Mouse (Mus musculus): ENCODE measurements around the gene Peli2. TPM values are rescaled to one million over a fixed set of nuclear protein-coding genes. Genes with fewer than 3 reads are reported as not detected.
A peak's percentile ranks its signal among the peaks of the same experiment; 100 is the strongest.

Gene Peli2
- total and polyA plus RNA-seq, 3 experiments = 10.1 to 20.3 (median 17.2) TPM

DNA sequence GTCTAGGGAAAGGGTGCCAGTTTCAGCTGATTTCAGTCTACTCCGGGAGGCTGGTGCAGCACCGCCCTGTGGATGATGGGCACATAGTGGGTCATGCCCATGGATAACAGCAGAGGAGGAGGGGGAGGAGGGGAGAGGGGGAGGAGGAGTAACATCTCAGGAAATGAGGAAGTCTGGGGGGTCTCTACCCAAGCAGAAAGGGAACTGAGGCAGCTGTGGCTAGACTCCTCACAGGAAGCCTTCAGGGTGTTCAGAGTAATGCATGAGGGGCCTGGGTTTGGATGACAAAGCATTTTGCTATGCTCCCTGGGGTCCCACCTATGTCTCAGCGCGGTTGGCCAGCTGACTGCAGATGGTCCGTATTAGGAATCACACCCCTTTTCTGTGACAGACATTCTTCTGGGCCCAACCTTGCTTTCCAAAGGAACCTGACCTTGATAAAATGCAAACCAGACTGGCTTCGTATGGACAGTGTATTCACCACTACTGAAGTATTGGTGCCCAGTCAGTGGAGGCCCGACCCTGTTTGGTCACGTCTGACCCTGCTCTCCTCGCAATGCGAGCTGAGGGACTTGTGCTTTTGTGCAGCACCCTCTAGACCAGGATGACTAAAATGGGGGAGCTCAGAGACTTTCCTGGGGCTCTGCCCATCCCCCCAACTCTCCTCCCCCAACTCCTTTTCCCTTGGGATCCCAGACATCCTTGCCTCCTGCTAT, 182.0 kb downstream of the Peli2 start:
- Histone ChIP-seq H3K4me3 (no peak overlapping the region), H3K79me2 (replicated peaks; ENCODE audit: control insufficient read depth, insufficient read depth, low read length) (no peaks in the 10 kb centered on the region), H3K27me3 (ENCODE audit: control insufficient read depth, insufficient read depth, low read length) (no peaks in the 10 kb centered on the region), H3K36me3 (ENCODE audit: control insufficient read depth, insufficient read depth, low read length) (no peaks in the 10 kb centered on the region), H3K4me1 (ENCODE audit: control insufficient read depth, insufficient read depth, low read length) (peaks cover 2% of the 10 kb centered on the region; the same call in 1 of the 2 replicates), H3K27ac (peak overlapping the region; percentile 49), H3K9ac (ENCODE audit: low read depth, low read length) (no peak overlapping the region)
- intact Hi-C loops (cut with DNase I) = no loop called here
- DNase-seq = no peak
- TF ChIP-seq CTCF (IDR thresholded peaks at IDR 0.05) (no peak), EP300 (IDR thresholded peaks at IDR 0.05; ENCODE audit: insufficient read depth, low read depth, low read length) (no peak), POLR2A (IDR thresholded peaks at IDR 0.05; ENCODE audit: insufficient read depth, low read depth, low read length) (no peak)
- WGBS = 59% methylated on average over 10 of the region's 10 CpGs

- DNase-seq = peak in 1 of 2 experiments; percentile 30
- H3K79me2 ChIP-seq (replicated peaks; ENCODE audit: control insufficient read depth, insufficient read depth, low read length) = no peaks in the 10 kb centered on the region
- intact Hi-C loops (cut with DNase I) = no loop called here
- 18% methylated on average over 6 of the region's 6 CpGs for WGBS
- H3K27me3 ChIP-seq (ENCODE audit: control insufficient read depth, insufficient read depth, low read length) = no peaks in the 10 kb centered on the region
- peaks cover 2% of the 10 kb centered on the region; the same call in 1 of the 2 replicates for H3K4me1 ChIP-seq (ENCODE audit: control insufficient read depth, insufficient read depth, low read length)
- no peak for TF ChIP-seq CTCF (IDR thresholded peaks at IDR 0.05)
- no peak overlapping the region for H3K9ac ChIP-seq (ENCODE audit: low read depth, low read length)
- no peak overlapping the region for H3K4me3 ChIP-seq
- H3K36me3 ChIP-seq (ENCODE audit: control insufficient read depth, insufficient read depth, low read length) = no peaks in the 10 kb centered on the region
- peak overlapping the region; percentile 49 for H3K27ac ChIP-seq
These were observed 182.6 kb downstream of the Peli2 start for GRCm38 (mm10) chr14:48303235-48303634.

DNA sequence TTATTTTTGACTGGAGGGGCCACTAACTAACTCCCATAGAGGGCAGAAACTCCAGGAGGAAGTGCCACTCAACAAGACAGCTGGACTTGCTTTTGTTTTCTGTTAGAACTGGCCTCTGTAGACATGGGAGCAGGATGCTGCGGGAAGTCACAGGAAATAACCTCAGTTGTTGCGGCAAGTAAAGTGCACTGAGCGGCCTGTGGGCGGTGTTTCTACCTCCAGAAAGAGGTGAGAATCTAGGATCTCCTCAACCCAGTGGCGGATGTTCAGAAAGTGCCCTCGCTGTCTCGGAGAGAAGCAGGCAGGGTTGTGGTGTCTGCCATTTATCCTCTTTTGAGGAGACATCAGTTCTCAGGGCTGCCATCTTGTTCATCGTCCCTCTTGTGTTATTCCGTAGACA, 183.2 kb downstream of the Peli2 start:
- Histone ChIP-seq H3K79me2 (replicated peaks; ENCODE audit: control insufficient read depth, insufficient read depth, low read length) (no peaks in the 10 kb centered on the region), H3K27ac (peak overlapping the region; percentile 49), H3K9ac (ENCODE audit: low read depth, low read length) (no peak overlapping the region), H3K27me3 (ENCODE audit: control insufficient read depth, insufficient read depth, low read length) (no peaks in the 10 kb centered on the region), H3K4me3 (no peak overlapping the region), H3K4me1 (ENCODE audit: control insufficient read depth, insufficient read depth, low read length) (peaks cover 2% of the 10 kb centered on the region; the same call in 1 of the 2 replicates), H3K36me3 (ENCODE audit: control insufficient read depth, insufficient read depth, low read length) (no peaks in the 10 kb centered on the region)
- DNase-seq = no peak
- WGBS = 60% methylated on average over 9 of the region's 9 CpGs
- intact Hi-C loops (cut with DNase I) = no loop called here
- no peak for TF ChIP-seq CTCF (IDR thresholded peaks at IDR 0.05)
- no peak for TF ChIP-seq EP300 (IDR thresholded peaks at IDR 0.05; ENCODE audit: insufficient read depth, low read depth, low read length)
- TF ChIP-seq POLR2A (IDR thresholded peaks at IDR 0.05; ENCODE audit: insufficient read depth, low read depth, low read length) = no peak

DNA sequence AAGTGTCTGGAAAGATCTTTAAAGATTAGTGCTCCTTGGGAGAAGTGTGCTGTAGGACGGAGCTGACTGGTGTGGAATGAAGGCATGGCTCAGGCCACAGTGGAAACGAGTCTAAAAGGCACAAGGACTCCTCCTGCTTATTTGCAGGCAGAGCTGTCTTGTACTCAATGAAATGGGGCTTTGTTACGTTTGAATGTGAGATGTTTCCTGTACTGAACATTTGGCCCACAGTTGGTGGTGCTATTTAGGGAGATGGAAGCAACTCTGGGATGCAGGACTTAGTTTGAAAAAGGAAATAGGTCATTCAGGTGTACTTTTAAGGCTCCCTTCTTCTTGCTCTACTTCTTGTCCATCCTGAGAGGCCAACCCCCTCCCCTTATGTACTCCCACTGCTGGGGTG, 192.6 kb downstream of the Peli2 start:
- no peak overlapping the region for H3K27ac ChIP-seq

DNA sequence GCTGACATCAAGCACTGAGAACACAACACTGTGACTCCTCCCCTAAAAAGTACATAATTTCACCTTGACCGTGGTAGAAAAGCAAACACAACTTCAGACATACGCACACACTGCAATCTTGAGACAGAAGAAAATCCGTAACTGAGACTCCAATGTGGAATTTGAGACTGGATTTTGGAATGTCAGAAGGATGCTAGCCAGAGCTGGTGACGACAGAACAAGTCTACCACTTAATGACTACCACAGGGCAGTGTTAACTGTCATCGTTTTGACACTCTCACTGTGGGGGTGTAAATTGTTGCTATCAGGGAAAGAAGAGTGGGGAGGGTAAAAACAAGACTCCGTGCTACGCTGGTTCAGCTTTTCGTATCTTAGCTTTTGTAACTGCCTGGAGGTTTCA, 195.8 kb downstream of the Peli2 start:
- Histone ChIP-seq H3K27me3 (ENCODE audit: control insufficient read depth, insufficient read depth, low read length) (no peaks in the 10 kb centered on the region), H3K9ac (ENCODE audit: low read depth, low read length) (no peak overlapping the region), H3K27ac (no peak overlapping the region), H3K36me3 (ENCODE audit: control insufficient read depth, insufficient read depth, low read length) (no peaks in the 10 kb centered on the region), H3K4me1 (ENCODE audit: control insufficient read depth, insufficient read depth, low read length) (no peaks in the 10 kb centered on the region), H3K79me2 (replicated peaks; ENCODE audit: control insufficient read depth, insufficient read depth, low read length) (no peaks in the 10 kb centered on the region), H3K4me3 (no peak overlapping the region)
- 47% methylated on average over 8 of the region's 8 CpGs for WGBS
- DNase-seq = no peak
- intact Hi-C loops (cut with DNase I) = no loop called here
- no peak for TF ChIP-seq EP300 (IDR thresholded peaks at IDR 0.05; ENCODE audit: insufficient read depth, low read depth, low read length)
- no peak for TF ChIP-seq POLR2A (IDR thresholded peaks at IDR 0.05; ENCODE audit: insufficient read depth, low read depth, low read length)
- no peak for TF ChIP-seq CTCF (IDR thresholded peaks at IDR 0.05)

More for the DNA sequence above, 192.6 kb downstream of the Peli2 start:
- H3K79me2 ChIP-seq (replicated peaks; ENCODE audit: control insufficient read depth, insufficient read depth, low read length) = no peaks in the 10 kb centered on the region
- H3K4me1 ChIP-seq (ENCODE audit: control insufficient read depth, insufficient read depth, low read length) = no peaks in the 10 kb centered on the region
- H3K4me3 ChIP-seq = no peak overlapping the region
- no peaks in the 10 kb centered on the region for H3K36me3 ChIP-seq (ENCODE audit: control insufficient read depth, insufficient read depth, low read length)
- TF ChIP-seq EP300 (IDR thresholded peaks at IDR 0.05; ENCODE audit: insufficient read depth, low read depth, low read length) (no peak), POLR2A (IDR thresholded peaks at IDR 0.05; ENCODE audit: insufficient read depth, low read depth, low read length) (no peak), CTCF (IDR thresholded peaks at IDR 0.05) (no peak)
- no peaks in the 10 kb centered on the region for H3K27me3 ChIP-seq (ENCODE audit: control insufficient read depth, insufficient read depth, low read length)
- intact Hi-C loops (cut with DNase I) = loop anchor here (5.0 kb wide), 1 partner anchor 51 kb away; no protein-coding TSS in a partner anchor
- no peak for DNase-seq
- no peak overlapping the region for H3K9ac ChIP-seq (ENCODE audit: low read depth, low read length)
- WGBS = 53% methylated on average over 3 of the region's 3 CpGs

DNA sequence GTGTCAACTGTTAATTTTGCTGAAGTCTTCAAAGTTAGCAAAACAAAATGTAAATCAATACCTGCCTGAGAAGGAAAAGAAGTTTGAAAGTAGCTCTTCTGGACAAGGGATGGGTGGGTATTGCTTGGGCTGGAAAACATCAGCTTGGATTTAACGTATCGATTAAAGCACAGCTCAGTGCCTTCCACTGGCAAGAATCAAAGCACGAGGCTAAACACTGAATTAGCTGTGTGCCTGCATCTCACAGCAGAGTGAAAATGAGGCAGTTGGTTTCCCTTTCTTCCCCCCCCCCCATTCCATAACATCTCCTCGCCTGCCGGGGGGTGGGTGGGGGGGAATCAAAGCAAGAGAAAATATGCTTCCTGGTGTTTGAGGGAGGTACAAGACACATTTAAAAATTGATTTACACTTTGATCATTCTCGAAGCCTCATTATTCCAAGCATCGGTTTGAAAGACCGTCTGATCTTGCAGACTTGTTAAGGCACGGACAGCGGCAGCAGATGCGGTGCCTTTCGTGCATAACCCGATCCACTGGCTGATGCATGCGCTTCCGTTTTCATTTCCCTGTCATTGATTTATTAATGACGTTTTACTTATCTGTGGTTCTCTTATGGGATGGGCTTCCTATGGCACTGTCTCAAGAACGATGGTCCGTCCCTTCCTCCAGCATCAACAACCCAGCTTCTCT, 203.3 kb downstream of the Peli2 start:
- Histone ChIP-seq H3K36me3 (ENCODE audit: control insufficient read depth, insufficient read depth, low read length) (no peaks in the 10 kb centered on the region), H3K79me2 (replicated peaks; ENCODE audit: control insufficient read depth, insufficient read depth, low read length) (no peaks in the 10 kb centered on the region), H3K9ac (ENCODE audit: low read depth, low read length) (no peak overlapping the region), H3K4me3 (no peak overlapping the region), H3K27ac (no peak overlapping the region), H3K27me3 (ENCODE audit: control insufficient read depth, insufficient read depth, low read length) (no peaks in the 10 kb centered on the region), H3K4me1 (ENCODE audit: control insufficient read depth, insufficient read depth, low read length) (no peaks in the 10 kb centered on the region)
- no peak for TF ChIP-seq POLR2A (IDR thresholded peaks at IDR 0.05; ENCODE audit: insufficient read depth, low read depth, low read length)
- TF ChIP-seq CTCF (IDR thresholded peaks at IDR 0.05) = no peak
- intact Hi-C loops (cut with DNase I) = no loop called here
- DNase-seq = no peak
- 83% methylated on average over 18 of the region's 18 CpGs for WGBS

All from heart, adult 2 months (tissue).